Mouse (Mus musculus): ENCODE results near the gene Hapln4.
"Not testable (repeated sequence)": the region's sequence is repeated elsewhere in the genome, so short reads cannot be mapped to it uniquely, and the experiment has no call there.

Gene Hapln4

DNA sequence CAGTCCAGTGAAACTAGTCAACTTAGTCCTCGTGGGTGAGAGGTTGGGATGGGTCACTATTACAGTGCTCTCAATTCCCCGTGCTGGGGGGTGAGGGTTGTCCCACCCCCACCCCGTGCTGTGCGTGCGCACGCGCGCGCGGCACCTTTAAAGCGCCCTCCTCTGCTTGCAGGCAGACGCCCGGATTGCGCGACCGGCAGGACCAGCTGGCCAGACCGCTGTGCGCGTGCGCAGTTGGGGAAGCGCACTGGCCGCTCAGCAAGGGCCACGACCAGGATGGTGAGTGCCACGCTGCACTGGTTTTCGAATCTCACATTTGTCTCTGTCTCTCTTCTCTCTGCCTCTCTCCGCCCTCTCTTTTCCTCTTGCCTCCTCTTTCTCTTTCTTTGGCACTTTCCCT lies at the start of gene Hapln4:
Hapln4 (plus strand) TSS at position 173 of the 400 bp plus-strand sequence.
- peak; percentile 96 for DNase-seq (ENCODE audit: low read depth, low spot score)

DNA sequence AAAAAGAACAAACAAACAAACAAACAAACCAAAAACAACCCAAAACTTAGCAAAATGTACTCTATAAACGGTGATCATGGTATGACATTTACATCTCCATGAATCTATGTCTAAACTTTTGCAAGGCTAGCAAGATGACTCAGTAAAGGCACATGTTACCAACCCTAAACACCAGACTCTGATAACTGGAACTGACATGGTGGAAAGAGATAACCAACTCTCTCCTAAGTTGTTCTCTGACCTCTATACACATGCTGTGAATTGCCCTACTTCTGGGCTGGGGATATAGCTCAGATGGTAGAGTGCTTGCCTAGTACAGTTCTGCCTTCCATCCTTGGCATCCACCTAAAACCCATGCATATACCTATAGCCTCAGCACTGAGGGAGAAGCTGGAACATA lies 45.3 kb upstream of the Hapln4 start:
- no peak for DNase-seq (ENCODE audit: low read depth, low spot score)

DNA sequence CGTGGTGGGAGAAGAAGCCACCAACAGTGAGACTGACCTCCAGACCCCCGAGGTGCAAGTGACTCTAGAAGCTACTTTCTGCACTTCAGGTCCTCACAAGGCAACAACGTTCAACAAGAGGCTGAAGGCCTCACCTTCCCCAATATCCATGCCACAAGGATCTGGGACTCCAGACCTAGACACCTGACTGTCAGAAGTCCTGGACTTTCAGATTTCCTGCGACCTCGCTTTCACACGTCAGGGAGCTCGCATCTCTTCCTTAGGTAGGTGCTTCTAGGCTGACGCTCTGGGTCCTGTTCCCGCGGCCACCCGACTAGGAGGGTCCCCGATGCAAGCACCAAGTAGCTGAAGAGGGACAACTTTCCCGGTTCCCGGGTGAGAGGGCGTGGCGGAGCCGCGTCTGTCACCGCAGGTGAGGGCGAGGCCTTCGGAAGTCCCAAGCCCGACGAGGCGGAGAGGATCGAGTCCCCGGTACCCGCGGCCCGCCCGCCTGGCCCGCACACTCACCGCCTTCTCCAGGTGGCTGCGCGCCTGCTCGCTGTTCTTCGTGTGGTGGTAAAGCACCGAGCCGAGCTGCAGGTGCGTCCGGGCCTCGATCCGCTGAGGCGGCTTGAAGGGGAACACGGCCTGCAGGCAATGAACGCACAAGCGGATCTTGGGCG lies 41.2 kb upstream of the Hapln4 start:
- no peak for DNase-seq (ENCODE audit: low read depth, low spot score)

DNA sequence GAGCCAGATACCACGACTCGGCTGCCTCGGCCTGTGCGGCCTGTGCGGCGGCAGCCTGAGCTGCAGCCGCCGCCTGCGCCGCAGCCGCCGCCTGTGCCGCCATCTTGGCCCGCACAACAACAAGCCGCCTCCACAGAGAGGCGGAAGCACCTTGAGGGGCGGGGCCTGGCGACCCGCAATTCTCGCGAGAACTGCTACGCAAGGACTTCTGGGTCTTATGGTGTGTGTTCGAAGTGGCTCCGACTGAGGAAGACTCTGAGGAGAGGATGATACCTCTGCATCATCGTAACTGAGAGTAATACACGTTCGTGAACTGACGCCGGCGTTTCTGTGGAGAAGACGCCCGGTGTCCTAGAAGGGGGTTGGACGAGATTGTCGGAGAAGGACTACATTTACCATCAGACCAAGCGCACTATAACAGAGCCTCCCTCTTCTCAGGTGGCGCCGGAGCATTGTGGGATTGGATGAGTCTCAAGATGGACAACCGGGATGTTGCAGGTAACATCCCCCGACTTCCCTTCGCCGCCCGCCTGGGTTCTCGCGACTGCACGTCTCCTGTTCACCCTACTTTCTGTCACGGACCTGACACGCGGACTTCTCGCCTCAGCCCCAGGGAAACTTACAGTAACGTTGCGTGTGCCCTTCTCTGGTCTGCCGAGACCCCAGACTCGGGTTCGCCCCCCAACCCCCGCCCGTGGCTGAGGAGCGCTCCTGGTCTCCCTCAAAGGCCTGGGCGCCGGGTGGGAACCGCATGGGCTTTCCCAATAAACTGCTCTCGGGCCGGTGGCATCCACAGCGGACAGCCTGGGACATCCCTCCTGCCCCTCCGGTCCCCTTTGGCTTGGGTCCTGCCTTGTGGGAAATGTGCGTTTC lies 40.4 kb upstream of the Hapln4 start, which contains the start of the genes Mau2 and Sugp1:
Mau2 (minus strand) TSS at position 152 of the 873 bp plus-strand sequence.
Sugp1 (plus strand) TSS at position 231 of the 873 bp plus-strand sequence.
- peak; percentile 98 for DNase-seq (ENCODE audit: low read depth, low spot score)

DNA sequence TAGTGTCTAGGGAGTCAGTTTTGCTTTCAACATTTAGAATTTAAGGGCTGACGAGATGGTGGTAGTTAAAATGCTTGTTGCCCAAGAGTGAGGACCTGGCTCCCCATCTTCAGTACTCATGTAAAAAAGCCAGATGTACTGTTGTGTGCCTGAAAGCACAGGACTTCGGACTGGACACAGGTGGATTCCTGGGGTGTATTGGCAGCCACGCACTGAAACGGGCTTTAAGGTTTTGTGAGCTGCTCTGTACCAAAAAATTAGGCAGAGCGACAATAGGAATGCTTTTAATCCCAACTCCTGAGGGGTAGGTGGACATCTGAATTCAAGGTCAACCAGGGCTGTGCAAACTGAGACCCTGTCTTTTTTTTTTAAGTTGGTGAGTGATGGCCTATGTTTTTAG lies 39.3 kb upstream of the Hapln4 start:
- DNase-seq (ENCODE audit: low read depth, low spot score), result no peak

DNA sequence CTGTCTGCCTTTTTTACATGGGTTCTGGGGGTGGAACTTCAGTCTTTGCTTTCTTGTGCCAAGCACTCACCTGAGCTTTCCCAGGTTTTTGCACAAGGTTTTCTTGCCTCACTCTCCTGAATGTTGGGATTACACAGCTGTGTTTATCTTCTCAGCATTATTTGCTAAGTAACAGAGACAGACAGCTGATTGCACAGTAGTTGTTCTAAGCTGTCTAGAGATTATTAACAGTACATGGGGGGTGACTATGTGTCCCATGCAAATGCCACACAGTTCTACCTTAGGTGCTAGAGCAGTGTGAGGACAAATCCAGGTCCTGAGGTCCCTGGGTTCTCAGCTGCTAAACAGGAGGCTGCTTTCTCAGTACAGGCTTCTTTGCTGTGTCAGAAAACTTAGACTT lies 33.6 kb upstream of the Hapln4 start:
- no peak for DNase-seq (ENCODE audit: low read depth, low spot score)

DNA sequence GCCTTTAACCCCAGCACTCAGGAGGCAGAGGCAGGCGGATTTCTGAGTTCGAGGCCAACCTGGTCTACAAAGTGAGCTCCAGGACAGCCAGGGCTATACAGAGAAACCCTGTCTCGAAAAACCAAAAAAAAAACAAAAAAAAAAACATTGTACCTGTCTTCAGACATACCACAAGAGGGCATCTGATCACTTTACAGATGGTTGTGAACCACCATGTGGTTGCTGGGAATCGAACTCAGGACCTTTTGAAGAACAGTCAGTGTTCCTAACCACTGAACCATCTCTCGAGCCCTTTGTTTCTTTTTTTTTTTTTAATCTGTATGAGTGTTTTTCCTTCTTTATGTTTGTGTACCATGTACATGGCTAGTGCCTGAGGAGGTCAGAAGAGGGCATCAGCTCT lies 32.8 kb upstream of the Hapln4 start:
- DNase-seq (ENCODE audit: low read depth, low spot score), result not testable (repeated sequence)

DNA sequence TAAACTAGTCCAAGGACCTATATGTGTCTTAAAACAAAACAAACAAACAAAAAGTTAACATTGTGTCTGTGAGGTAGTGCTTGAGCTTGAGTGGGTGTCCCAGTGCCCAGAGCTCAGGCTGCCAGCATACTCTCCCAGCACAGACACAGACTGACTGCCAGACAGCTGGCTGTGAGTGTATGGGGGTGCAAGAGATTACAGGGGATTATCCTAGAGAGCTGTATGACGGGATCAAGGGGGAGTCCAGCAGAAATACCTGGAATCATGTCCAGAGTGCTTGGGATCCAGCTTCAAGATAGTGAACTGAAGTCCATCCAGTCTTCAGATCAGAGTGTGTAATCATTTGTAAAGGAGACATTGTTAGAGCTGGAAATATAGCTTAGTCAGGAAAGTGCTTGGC lies 25.5 kb upstream of the Hapln4 start:
- no peak for DNase-seq (ENCODE audit: low read depth, low spot score)

DNA sequence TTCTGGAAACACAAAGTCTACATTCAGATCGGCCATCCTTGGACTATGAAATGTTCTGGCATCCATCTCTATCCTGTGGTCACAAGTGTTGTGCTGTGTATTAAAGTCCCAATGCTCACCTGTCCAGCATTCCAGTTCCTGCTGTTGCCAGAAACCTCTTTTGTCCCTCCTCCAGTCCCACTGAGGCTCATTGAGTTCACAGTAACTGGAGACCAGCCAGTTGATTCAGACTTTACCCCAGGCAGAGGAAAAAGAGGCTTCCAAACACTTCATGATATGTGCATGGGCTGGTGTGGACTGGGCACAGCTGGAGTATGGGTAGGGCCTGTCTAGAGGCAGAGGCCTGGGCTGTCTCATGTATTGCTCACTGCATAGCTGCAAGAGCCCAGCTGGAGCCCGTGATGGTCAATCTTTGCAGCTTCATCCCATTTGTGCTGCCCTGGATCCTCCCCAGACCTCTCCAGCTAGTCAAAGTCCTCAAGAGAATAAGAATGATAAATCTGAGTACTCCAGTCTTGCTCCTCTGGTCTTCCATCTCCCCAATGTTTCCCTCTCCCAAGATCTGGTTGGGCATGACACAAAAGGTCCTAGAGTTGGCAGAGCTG lies 11.3 kb upstream of the Hapln4 start:
- DNase-seq (ENCODE audit: low read depth, low spot score), result no peak

DNA sequence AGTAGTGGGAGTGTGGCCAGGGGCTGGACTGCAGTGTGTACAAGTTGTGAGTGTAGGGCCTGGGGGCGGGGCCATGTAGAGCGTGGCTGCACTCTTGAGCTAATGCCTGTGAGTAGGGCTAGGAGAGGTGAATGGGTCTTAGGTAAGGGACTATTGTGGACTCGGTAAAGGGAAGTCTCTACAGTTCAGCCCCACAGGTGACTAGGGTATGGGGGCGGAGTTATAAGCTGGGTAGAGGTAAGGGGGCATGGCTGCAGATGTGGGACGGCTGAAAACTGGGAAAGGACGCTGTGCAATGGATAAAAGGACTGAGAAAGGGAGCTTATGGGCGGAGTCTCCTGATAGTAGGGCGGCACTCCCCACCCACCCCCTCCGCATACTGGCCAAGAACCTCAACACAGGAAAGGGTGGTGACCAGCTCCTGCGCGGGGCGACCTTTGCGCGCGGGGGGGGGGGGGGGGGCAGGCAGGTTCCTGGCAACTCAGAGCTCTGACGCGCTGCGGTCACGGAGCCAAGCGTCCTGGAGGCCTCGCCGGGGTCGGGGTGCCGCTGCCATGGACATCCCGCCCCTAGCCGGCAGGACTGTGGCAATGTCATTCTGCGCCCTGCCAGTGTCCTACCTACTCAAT lies 10.7 kb upstream of the Hapln4 start, which contains the start of gene Tm6sf2:
Tm6sf2 (plus strand) TSS at position 484 of the 629 bp plus-strand sequence.
- no peak for DNase-seq (ENCODE audit: low read depth, low spot score)

DNA sequence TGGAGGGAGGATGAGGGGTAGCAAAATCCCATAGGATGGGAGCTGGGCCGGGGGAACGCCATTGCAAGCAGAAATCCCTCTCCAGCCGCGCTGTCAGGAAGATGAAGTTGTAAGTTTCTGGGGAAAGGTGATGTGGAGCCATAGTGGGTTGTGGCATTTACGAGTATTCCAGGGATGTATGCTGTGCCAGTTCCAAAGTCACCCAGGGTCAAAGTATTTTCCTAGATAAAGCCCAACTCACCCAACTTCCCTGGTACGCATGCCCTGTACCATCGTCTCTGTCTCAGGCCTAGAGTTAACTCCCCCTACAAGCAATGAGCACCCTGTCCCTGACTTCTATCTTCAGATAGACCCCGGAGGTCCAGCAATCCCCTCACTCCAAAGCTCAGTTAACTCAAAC lies 10.1 kb upstream of the Hapln4 start:
- DNase-seq (ENCODE audit: low read depth, low spot score), result no peak

DNA sequence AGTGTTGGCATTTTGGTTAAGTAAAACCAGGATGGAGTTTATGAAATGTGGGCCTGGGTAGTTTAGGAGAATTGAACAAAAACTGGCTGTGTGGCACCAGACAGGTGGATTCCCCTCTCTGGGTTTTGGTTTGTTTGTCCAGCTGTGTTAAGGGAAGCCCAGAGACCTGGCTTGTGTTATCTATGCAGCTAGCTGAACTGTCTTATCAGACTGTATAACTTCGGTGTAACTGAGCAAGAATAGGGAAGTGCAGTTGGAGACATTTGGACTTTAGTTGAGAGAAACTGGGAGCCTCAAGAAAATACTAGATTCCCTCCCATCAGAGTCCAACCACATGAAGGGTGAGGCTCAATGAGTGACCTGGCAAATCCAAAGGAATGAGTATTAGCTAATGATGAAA lies 9.6 kb upstream of the Hapln4 start:
- DNase-seq (ENCODE audit: low read depth, low spot score), result no peak

DNA sequence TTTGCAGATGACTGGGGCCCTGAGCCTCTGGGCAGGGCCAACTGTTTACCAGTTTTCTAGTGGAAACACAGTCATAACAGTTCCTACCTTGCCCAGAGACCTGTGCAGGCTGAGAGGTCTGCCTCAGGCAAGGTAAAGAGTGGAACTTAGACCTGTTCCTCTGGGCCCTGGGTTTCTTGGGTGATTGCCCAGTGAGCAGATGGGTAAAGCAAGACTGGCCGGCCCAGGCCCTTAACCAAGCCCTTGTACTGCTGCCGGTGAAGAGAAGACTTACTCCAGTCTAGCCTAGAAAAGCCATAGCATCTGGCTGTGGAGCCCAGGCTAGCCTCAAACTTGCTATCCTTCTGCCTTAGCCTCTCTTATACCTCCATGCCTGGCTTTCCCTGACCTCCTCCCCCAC lies 1.3 kb upstream of the Hapln4 start:
- no peak for DNase-seq (ENCODE audit: low read depth, low spot score)

DNA sequence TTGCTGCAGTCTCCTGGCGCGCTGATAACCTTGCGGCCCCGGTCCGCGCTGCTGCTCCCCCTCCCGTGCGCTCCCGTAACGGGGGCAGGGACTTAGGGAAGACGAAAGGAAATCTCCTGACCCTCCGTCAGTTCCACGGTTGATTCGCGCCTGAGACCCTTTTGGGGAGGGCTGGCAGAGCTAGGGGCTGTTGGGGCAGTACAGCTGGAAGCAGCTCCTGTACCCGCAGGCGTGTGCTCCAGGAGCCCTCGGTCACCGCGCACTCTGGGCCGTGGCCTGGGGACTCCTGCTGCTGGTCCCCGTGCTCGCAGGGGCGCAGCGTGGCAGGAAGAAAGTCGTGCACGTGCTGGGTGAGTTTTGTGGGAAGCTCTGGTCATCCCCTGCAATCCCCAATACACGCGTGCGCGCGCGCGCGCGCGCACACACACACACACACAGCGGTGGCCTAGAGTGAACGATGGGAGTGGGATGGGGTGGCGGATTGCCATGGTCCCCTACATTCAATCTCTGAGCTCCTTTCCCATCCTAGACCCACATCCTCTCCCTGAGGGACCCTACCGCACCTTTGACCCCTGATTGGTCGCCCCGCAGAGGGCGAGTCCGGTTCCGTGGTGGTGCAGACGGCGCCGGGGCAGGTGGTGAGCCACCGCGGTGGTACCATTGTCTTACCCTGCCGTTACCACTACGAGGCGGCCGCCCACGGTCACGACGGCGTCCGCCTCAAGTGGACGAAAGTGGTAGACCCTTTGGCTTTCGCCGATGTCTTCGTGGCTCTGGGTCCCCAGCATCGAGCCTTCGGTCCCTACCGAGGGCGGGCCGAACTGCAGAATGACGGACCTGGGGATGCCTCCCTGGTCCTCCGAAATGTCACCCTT lies 1.2 kb downstream of the Hapln4 start:
- DNase-seq (ENCODE audit: low read depth, low spot score), result peak; percentile 39

DNA sequence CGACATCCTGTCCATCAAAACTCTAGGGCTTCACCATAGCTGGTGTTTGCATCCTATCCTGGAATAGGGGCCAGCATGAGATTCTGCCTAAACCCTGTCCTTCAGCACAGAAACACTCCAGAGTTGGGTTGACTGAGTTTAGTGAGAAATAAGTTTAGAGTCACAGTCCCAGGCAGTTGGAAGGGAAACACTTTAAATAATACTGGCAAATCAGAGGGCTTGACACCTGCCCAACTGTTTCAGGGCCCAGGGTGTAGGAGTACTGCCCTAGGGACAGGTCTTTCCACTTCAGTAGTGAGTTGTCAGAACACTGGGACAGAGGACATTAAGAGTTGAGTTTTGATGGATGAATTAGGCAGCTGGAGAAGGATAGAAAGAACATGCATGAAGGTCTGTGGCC lies 2.9 kb downstream of the Hapln4 start:
- no peak for DNase-seq (ENCODE audit: low read depth, low spot score)

DNA sequence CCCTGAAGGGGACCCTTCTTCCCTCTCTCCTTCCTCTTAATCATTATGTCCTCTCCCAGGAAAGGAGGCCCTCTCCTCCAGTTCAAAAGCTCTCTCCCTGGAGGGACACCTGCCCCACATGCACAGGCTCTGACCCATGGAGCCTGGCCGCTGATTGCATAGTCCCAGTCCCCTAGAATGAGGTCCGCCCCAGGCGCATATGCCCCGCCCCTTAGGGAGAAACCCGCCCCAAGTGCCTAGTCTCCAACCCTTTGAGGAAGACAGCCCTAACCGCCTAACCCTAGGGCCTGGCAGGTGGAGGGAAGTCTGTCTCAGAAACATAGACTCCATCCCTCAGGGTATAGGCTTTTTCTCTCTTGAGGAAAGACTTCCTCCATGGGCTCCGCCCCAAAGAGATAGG lies 4.0 kb downstream of the Hapln4 start:
- DNase-seq (ENCODE audit: low read depth, low spot score), result no peak

DNA sequence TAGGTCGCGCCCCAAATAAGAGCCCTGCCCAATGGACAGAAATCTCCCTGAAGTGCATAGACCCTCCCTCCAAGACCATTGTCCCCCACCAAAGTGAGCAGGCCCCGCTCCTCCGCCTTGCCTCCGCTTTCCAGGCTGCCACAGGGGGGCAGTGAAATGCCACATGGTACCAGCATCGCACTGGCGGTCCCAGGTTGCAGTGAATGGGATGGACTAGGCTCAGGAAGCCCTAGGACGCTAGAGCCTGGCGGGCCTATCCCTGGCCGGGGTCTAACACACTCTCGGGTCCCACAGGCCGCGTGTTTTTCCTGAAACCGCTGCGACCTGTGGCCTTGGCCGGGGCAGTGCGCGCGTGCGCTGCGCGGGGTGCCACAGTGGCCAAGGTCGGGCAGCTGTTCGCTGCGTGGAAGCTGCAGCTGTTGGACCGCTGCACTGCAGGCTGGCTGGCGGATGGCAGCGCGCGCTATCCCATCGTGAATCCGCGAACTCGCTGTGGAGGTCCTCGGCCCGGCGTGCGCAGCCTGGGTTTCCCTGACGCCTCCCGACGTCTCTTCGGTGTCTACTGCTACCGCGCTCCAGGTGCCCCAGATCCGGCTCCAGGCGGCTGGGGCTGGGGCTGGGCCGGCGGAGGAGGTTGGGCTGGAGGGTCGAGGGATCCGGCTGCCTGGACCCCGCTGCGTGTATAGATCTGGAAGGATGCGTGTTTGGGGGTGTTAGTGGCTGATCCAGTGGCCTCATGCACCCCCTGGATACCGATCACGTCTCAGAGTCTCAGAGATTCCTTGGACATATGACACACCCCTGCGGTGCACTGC lies 4.8 kb downstream of the Hapln4 start:
- peak; percentile 78 for DNase-seq (ENCODE audit: low read depth, low spot score)

DNA sequence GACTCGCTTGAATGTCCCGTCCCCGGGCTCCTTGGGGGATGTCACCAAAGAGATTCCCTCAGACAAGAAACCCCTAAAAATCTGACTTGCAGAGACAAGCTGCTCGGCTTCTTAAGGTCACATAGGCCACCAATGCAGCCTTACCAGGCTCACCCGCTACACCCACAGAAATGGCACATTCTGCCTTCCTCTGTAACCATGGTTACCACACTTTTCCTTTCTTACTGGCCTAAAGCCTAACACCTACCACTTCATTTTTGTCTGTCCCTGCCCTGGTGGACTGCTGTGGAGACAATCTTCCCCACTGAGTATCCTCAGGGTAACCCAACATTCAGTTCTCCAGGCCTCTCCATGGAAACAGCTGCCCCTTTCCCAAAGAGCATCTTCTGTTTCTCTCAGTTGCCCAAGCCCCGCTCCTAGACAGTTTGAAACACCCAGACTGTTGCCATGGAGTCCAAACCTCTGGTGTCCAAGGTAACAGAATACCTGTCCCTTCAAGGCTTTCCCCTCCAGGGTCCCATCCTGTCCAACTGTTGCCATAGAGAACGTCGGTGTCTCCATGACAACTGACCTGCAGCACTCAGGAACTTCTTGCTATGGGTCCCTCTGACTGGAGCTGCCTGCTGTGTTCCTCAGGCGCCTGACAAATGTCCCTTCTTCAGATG lies 6.2 kb downstream of the Hapln4 start:
- DNase-seq (ENCODE audit: low read depth, low spot score), result peak; percentile 72

DNA sequence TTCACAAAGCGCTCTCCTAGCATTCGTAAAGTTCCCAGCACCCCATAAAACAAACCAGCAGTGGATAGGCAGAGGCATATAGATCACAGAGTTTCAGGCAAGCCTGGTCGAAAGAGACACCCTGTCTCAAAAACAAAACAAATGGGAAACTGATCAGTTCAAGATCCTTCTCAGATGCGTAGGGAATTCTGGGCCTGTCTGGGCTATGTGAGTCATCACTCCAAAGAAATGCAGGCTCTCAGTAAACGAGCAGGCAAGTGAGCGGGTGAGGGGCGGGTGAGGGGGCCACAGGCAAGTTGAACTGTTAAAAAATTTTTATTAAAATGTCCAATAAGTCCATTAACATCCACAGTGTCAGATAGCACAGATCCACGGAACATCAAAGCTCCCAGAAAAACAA lies 9.5 kb downstream of the Hapln4 start:
- peak; percentile 71 for DNase-seq (ENCODE audit: low read depth, low spot score)

DNA sequence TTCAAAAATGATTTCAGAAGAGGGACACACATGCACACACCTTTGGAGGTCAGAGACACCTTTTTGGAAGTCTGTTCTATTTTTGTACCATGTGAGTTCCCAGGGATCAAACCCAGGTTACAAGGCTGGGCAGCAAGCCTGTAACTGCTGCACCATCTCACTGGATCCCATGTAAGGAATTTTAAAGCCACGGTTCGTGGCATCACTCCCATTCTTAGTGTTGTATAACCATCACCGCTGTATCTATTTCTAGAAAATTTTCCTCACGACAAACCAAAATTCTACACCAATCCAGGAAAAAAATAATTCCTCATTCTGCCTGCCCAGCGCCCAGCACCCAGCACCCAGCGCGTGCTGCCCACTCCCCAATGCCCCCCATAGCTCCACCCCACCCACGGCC lies 16.0 kb downstream of the Hapln4 start:
- DNase-seq (ENCODE audit: low read depth, low spot score), result peak; percentile 76
